Mouse (Mus musculus): ENCODE data around the gene Sema7a. TPM values are rescaled to one million over a fixed set of nuclear protein-coding genes. Genes with fewer than 3 reads are reported as not detected.

The Sema7a gene
- polyA plus RNA-seq, 1 experiment from 2014 or later = 2.5 TPM

DNA sequence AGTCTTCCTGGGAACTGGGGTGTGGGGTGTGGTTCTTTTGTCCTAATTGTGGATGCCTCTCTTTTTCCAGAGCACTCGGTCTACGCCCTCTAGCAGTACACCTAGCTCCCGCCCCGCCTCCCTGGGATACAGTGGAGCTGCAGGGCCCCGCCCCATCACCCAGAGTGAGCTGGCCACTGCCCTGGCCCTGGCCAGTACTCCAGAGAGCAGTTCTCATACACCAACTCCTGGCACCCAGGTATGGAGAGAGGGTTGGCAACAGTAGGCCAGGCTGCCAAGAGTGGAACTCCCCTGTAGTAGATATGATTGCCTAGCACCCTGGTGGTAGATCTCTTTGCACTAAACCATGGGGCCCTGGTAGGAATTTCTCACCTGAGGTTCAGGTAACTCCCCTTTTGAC is 17.5 kb upstream of the Sema7a start:
- WGBS = 94% methylated on average over 5 of the region's 5 CpGs
- Histone ChIP-seq H3K4me1 (replicated peaks) (no peaks in the 10 kb centered on the region), H3K4me2 (no peak overlapping the region)

DNA sequence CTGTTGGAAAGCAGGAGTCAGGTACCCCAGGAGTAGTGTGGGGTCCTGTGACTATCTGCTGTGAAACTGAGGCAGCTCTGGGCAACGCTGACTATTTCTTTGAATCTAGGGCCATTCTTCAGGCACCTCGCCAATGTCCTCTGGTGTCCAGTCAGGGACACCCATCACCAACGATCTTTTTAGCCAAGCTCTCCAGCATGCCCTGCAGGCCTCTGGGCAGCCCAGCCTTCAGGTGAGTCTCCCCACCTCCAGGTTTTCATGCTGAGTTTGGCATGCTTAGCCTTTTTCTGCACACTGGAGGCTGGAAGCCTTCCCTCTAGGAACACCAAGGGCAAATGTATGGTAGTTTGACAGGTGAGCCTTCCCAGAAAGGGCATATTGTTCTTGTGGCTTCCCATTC is 16.9 kb upstream of the Sema7a start:
- Histone ChIP-seq H3K36me3 (peaks cover 90% of the 10 kb centered on the region), H3K9ac (no peak overlapping the region), H3K4me3 (no peak overlapping the region), H3K4me2 (no peak overlapping the region), H3K27me3 (no peaks in the 10 kb centered on the region), H3K27ac (replicated peaks) (no peak overlapping the region), H3K4me1 (replicated peaks) (no peaks in the 10 kb centered on the region), H3K9me3 (no peaks in the 10 kb centered on the region)
- ATAC-seq (ENCODE audit: low FRiP score, low read depth) = no peak
- WGBS = 97% methylated on average over 3 of the region's 3 CpGs

More for the DNA sequence above, 17.5 kb upstream of the Sema7a start:
- Histone ChIP-seq H3K9me3 (no peaks in the 10 kb centered on the region), H3K27me3 (no peaks in the 10 kb centered on the region), H3K36me3 (peaks cover 89% of the 10 kb centered on the region), H3K4me3 (no peak overlapping the region), H3K9ac (no peak overlapping the region), H3K27ac (replicated peaks) (no peak overlapping the region)
- ATAC-seq (ENCODE audit: low FRiP score, low read depth) = no peak

DNA sequence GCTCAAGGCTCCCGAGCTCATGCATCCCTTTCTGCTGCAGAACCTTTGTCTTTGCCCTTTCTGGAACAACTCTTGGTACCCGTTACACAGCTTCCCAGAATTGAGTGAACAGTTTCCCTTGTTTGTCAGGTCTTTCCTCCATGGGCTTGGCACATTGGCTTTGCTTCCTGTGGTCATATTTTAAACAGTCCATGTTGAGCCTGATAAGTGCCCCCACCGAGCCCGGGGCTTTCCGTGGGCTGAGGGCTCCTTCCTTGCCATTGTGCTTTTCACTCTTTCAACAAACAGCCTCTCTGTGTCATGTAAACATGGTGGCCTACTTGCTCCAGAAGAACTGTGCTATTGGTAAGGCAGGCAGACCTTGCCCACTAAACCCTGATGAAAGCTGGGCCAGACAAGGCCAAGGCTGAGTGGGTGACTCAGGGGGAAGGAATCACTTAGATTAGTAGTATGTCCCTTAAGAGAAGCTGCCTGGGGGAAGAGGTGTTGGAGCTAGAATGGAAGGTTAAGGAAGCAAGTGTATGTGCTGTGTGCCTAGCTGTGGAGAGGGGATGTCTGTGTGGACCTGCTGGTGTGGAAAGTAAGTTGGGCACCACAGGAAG is 8.6 kb upstream of the Sema7a start:
- Histone ChIP-seq H3K9ac (no peak overlapping the region), H3K4me2 (no peak overlapping the region), H3K4me1 (replicated peaks) (0 out of 2 replicates have a peak, but pooled peaks cover 3% of the 10 kb centered on the region), H3K9me3 (no peaks in the 10 kb centered on the region), H3K27me3 (no peaks in the 10 kb centered on the region), H3K36me3 (peaks cover 38% of the 10 kb centered on the region), H3K4me3 (no peak overlapping the region), H3K27ac (replicated peaks) (no peak overlapping the region)
- ATAC-seq (ENCODE audit: low FRiP score, low read depth) = no peak
- 88% methylated on average over 5 of the region's 5 CpGs for WGBS

DNA sequence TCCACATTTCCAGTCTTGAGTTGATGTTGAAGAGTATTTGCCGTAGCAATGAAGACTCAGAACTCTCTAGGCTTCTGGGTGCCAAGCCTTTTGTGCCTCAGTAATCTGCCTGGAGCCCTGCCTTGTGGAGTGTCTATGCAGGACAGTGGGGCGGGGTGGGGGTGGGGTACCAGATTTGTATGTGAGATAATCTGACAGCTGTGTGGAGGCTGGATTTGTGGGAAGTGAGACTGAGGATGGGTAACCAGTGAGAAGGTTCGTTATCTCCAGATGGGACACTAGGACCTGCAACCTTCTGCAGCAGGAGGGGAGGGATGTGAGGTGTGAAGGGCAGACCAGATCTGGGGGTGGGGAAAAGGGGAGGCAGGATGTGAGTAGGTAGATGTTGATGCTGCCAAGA is 7.7 kb upstream of the Sema7a start:
- H3K4me1 ChIP-seq (replicated peaks) = 0 out of 2 replicates have a peak, but pooled peaks cover 3% of the 10 kb centered on the region
- no peak overlapping the region for H3K4me2 ChIP-seq
- H3K27me3 ChIP-seq = no peaks in the 10 kb centered on the region; the same call in 1 of the 2 replicates
- no peak for ATAC-seq (ENCODE audit: low FRiP score, low read depth)
- no peak overlapping the region for H3K4me3 ChIP-seq
- no peaks in the 10 kb centered on the region for H3K9me3 ChIP-seq
- H3K36me3 ChIP-seq = peaks cover 32% of the 10 kb centered on the region
- no peak overlapping the region for H3K9ac ChIP-seq
- H3K27ac ChIP-seq (replicated peaks) = no peak overlapping the region
- WGBS = 72% methylated on average over 3 of the region's 3 CpGs

DNA sequence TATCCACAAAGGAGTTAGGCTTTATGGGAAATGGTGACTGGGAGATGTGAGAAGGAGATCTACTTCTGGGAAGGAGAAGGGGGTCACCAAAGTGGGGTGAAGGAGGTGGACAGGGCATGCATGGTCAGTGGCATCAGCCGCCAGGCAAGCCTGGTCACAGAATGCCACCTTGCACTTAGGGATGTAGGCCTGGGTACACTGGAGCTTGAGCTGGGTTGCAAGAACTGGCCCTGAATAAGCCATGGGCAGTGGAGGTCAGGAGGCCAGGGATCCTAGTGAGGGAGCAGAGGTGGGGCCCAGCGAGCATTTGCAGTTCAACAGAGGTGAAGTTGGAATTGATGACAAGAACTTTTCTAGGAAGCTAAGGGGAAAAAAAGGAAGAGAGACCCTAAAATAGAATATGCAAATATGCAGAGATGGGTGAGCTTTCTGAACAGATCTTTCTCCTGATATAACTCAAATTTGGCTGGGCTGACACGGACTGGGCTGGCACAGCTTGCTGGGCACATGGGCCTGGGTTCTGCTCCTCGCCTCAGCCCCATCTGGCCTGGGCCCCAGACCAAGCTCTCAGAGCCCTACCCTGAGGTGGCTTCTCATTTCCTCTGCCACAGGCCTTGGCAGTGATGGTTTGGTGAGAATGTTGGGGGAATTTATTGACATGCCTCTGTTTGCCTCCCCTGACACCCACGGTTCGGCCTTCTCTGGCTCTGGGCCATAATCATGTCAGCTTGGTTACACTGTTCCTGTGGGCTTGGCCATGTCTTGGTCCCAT is 6.9 kb upstream of the Sema7a start:
- Histone ChIP-seq H3K4me2 (no peak overlapping the region), H3K9ac (no peak overlapping the region), H3K27ac (replicated peaks) (no peak overlapping the region), H3K9me3 (no peaks in the 10 kb centered on the region), H3K4me3 (no peak overlapping the region), H3K36me3 (peaks cover 24% of the 10 kb centered on the region), H3K27me3 (no peaks in the 10 kb centered on the region; the same call in 1 of the 2 replicates), H3K4me1 (replicated peaks) (0 out of 2 replicates have a peak, but pooled peaks cover 3% of the 10 kb centered on the region)
- no peak for ATAC-seq (ENCODE audit: low FRiP score, low read depth)
- 66% methylated on average over 6 of the region's 6 CpGs for WGBS

DNA sequence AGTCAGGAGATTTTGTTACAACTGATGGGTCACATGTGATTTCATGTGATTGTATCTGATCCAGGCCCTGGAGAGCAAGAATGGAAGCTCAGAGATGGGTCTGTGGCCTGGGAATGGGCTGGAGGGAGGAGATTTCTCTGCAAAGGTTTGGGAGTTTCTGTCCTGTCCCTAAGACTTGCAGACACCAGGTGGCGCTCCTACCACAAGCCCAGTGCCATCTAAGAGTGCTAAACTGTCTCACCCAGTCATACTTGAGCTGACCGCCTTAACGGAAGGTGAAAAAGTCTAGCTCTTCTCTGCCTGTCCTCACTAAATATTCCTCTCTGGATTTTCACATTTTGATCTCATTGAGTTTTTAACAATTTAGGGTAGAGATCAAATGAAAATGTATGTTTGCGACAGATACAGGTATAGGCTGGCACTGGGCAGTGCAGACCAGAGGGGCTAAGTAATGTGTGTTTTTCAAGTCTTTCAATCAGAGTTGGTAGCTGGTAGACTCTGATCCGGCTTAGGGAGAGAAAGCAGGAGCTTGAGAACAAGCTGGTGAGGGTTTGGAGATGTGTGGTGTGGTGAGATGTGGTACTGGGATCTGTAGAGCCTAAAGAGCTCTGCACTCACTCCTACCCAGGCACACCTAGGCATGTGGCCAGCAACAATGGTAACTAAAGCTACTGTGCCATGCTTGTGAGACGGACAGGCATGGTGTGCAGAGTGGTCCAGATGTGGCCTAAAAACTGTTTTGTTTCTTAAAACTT is 4.1 kb upstream of the Sema7a start:
- WGBS = 32% methylated on average over 6 of the region's 6 CpGs
- Histone ChIP-seq H3K4me2 (no peak overlapping the region), H3K9me3 (no peaks in the 10 kb centered on the region), H3K9ac (no peak overlapping the region), H3K27ac (replicated peaks) (no peak overlapping the region), H3K4me3 (no peak overlapping the region), H3K27me3 (no peaks in the 10 kb centered on the region; the same call in 1 of the 2 replicates), H3K4me1 (replicated peaks) (peaks cover 14% of the 10 kb centered on the region), H3K36me3 (no peaks in the 10 kb centered on the region)
- peak; percentile 39; the same call in 1 of the 2 replicates for ATAC-seq (ENCODE audit: low FRiP score, low read depth)

DNA sequence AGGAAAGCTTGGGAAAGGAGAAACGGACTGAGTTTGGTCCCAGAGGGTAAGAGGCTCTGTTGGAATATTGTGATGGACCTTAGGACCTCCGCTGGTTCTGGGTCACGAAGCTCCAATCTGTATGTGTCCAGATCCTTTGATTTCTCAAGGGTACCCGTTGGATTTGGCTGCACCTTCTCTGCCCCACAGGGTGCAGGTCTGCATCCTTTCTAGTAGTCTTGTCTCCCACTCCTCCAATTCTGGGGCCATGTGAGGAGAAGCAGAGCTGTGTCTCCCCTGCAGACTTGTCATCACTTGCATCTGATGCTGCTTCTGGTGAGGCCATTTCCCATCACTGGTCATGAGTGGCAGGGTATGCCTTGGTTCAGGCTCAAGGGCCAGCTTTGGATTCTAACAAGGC is 2.7 kb upstream of the Sema7a start:
- no peak overlapping the region for H3K4me2 ChIP-seq
- peaks cover 26% of the 10 kb centered on the region for H3K4me1 ChIP-seq (replicated peaks)
- no peak for ATAC-seq (ENCODE audit: low FRiP score, low read depth)
- H3K4me3 ChIP-seq = no peak overlapping the region
- no peaks in the 10 kb centered on the region for H3K36me3 ChIP-seq
- no peak overlapping the region for H3K27ac ChIP-seq (replicated peaks)
- H3K9me3 ChIP-seq = no peaks in the 10 kb centered on the region
- no peaks in the 10 kb centered on the region; the same call in 1 of the 2 replicates for H3K27me3 ChIP-seq
- no peak overlapping the region for H3K9ac ChIP-seq
- WGBS = 84% methylated on average over 4 of the region's 4 CpGs

DNA sequence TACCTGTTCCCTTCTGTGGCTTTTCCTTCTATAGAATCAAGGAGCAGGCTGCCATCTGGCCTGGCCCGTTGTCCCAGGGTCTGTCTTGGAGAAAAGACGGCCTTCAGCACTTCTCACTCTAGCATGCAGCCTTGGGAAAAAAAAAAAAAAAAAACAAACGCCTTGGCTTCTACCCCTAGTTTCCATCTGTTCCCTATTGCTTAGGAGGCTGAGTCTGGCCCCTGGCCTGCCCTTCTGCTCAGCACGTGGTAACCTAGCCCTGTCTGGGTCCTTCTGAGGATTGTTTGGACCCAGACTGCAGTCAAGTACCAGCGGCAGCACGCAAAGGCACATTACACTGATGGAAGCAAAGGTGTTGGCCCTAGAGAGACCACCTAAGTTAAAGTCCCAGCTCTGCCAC is 2.3 kb upstream of the Sema7a start:
- no peak overlapping the region for H3K9ac ChIP-seq
- no peaks in the 10 kb centered on the region; the same call in 1 of the 2 replicates for H3K27me3 ChIP-seq
- H3K36me3 ChIP-seq = no peaks in the 10 kb centered on the region
- no peaks in the 10 kb centered on the region for H3K9me3 ChIP-seq
- H3K4me1 ChIP-seq (replicated peaks) = peaks cover 30% of the 10 kb centered on the region
- WGBS = 57% methylated on average over 6 of the region's 6 CpGs
- no peak for ATAC-seq (ENCODE audit: low FRiP score, low read depth)
- H3K27ac ChIP-seq (replicated peaks) = no peak overlapping the region
- H3K4me3 ChIP-seq = no peak overlapping the region
- no peak overlapping the region for H3K4me2 ChIP-seq

DNA sequence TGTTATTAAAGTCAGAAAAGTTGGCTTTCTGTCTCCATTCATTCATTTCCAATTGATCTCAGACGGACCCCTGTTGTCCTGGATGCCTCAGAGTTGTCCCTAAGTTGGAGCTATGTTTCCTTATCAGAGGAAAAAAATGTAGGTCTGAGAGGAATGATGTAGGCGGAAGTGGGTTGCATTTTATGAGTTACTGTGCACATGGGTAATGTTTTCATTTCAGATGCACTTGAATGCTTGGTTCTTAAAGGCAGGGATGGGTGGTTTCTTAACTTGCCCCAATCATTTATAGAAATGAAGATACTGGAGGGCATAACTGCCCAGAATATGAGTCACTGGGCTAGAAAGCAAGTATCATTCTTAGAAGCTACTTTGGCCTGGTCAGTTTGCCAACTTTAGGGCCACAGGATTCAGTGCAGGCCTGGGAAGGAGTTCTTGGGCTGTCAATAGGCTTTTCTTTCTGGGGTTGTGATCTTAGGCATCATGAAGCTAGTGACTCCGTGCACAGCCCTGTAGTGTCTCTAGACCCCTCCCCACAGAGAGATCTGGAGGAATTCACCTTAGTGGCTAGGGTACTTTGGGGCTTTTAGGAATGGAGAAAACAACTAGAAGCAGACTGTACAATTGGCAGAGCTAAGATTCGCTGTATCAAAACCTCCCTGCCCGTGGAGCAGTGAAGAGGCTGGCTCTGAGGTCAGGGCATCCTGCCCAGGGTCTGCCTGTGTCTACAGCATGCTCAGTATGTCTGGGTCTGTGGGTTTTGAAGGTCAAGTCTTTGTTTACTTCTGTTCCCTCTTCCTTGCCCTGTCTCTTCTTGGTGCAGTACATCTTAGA is 1.5 kb upstream of the Sema7a start:
- Histone ChIP-seq H3K27me3 (no peaks in the 10 kb centered on the region; the same call in 1 of the 2 replicates), H3K9ac (no peak overlapping the region)

DNA sequence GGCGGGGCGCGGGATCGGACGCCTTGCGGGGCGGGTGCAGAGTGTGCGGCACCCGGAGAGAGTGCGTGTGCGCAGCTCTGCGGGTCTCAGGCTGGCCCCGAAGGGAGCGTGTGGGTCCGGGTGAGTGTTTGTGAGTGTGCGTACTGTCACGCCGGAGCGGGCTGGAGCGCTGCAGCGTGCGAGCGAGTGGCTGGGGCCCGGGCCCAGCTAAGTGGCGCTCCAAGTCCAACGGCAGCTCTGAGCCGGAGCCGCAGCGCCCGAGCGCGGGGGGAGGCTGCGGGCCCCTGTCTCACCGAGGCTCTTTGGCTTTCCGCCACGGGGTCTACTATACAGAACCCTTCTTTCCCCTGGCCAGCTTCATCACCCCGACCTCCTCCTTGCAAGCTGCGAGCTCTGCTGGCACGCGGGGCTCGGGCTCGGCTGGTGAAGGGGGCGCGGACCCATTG is 460 bp downstream of the Sema7a start:
- Histone ChIP-seq H3K36me3 (no peaks in the 10 kb centered on the region), H3K4me3 (peak overlapping the region; percentile 93), H3K9ac (peak overlapping the region; percentile 86), H3K27ac (replicated peaks) (peak overlapping the region; percentile 94), H3K4me1 (replicated peaks) (peaks cover 47% of the 10 kb centered on the region), H3K27me3 (no peaks in the 10 kb centered on the region; the same call in 1 of the 2 replicates), H3K4me2 (peak overlapping the region; percentile 65), H3K9me3 (no peaks in the 10 kb centered on the region)
- ATAC-seq (ENCODE audit: low FRiP score, low read depth) = peak; percentile 73
- WGBS = 1% methylated on average over 44 of the region's 44 CpGs

More for the DNA sequence above, 1.5 kb upstream of the Sema7a start:
- Histone ChIP-seq H3K4me2 (peak overlapping the region; percentile 65; the same call in 1 of the 2 replicates), H3K4me1 (replicated peaks) (peaks cover 37% of the 10 kb centered on the region), H3K27ac (replicated peaks) (no peak overlapping the region), H3K36me3 (no peaks in the 10 kb centered on the region), H3K9me3 (no peaks in the 10 kb centered on the region), H3K4me3 (no peak overlapping the region)
- no peak for ATAC-seq (ENCODE audit: low FRiP score, low read depth)
- WGBS = 75% methylated on average over 5 of the region's 5 CpGs

Data from hindbrain, embryonic 15.5 days (tissue).